Mouse (Mus musculus) liver, embryonic 14.5 days (tissue): ENCODE measurements around the gene 2210010C04Rik. TPM values are rescaled to one million over a fixed set of nuclear protein-coding genes. Genes with fewer than 3 reads are reported as not detected.

Experiments used
- ATAC-seq: fragments of 200-750 bp; cut with Nextera tagmentation; 2 replicates; pipeline ENCODE4 v1.8.0; 2017; ENCODE audit warnings: moderate number of reproducible peaks, mild to moderate bottlenecking, moderate library complexity; ENCODE audit not compliant: insufficient read depth
- DNase-seq, 3 experiments: peaks; one replicate each; pipeline ENCODE4 v3.0.0-alpha.2; 2012 to 2013; ENCODE audit warnings: low read depth in 3 of 3, low spot score in 3 of 3
- H3K27ac ChIP-seq: fragments of 300-500 bp; sonication (generic); 2 replicates; pipeline ENCODE4 v1.5.1; 2014; ENCODE audit warnings: moderate library complexity, mild to moderate bottlenecking, control low read depth, inconsistent platforms
- H3K27me3 ChIP-seq: fragments of 300-500 bp; sonication (generic); 2 replicates; pipeline ENCODE4 v1.6.1; 2014; ENCODE audit warnings: mild to moderate bottlenecking, low read length, moderate library complexity; ENCODE audit not compliant: control insufficient read depth, insufficient read depth
- H3K36me3 ChIP-seq: fragments of 300-500 bp; sonication (generic); replicated peaks from 2 replicates; pipeline ENCODE4 v1.6.1; 2014; ENCODE audit warnings: low read depth; ENCODE audit not compliant: control insufficient read depth, insufficient read depth
- H3K4me1 ChIP-seq, 2 experiments: fragments of 200-500 bp in 1 of 2; fragments of 300-500 bp in 1 of 2; sonication (generic) in 1 of 2; replicated peaks; 2 replicates each; pipeline ENCODE4 v1.6.1; 2012 to 2014; ENCODE audit warnings: antibody characterized with exemption in 1 of 2, inconsistent platforms in 1 of 2, low read length in 1 of 2; ENCODE audit not compliant: control insufficient read depth in 2 of 2, insufficient read depth in 2 of 2
- H3K4me2 ChIP-seq: fragments of 300-500 bp; sonication (generic); 2 replicates; pipeline ENCODE4 v1.6.1; 2014; ENCODE audit warnings: low read depth, mild to moderate bottlenecking, control low read depth, moderate library complexity
- H3K4me3 ChIP-seq, 2 experiments: fragments of 200-500 bp in 1 of 2; fragments of 300-500 bp in 1 of 2; sonication (generic) in 1 of 2; 2 replicates each; pipeline ENCODE4 v1.5.1; 2012 to 2014; ENCODE audit warnings: low read depth in 2 of 2, low read length in 2 of 2, mild to moderate bottlenecking in 2 of 2, control low read depth in 1 of 2, inconsistent platforms in 1 of 2, moderate library complexity in 1 of 2; ENCODE audit not compliant: insufficient read depth in 1 of 2
- H3K9ac ChIP-seq: fragments of 300-500 bp; sonication (generic); replicated peaks from 2 replicates; pipeline ENCODE4 v1.6.1; 2014; ENCODE audit warnings: mild to moderate bottlenecking, control low read depth, moderate library complexity
- H3K9me3 ChIP-seq: fragments of 300-500 bp; sonication (generic); 2 replicates; pipeline ENCODE4 v1.6.1; 2016; ENCODE audit warnings: low read length, mixed read lengths; ENCODE audit not compliant: control insufficient read depth
- CTCF ChIP-seq: IDR thresholded peaks from 2 replicates; pipeline ENCODE4 v1.5.1; 2016; ENCODE audit warnings: antibody characterized with exemption, low read depth, control low read depth
- EP300 ChIP-seq: IDR thresholded peaks from 2 replicates; pipeline ENCODE4 v1.6.1; 2016; ENCODE audit warnings: antibody characterized with exemption, low read depth
- WGBS: fragments of 180-500 bp; shearing (Covaris S2); extraction: QIAGEN DNeasy Blood & Tissue Kit; methylation state at CpG from one replicate; pipeline ENCODE4 v1.1.7; 2014; ENCODE audit not compliant: insufficient replicate concordance; 5-methylcytosine and 5-hydroxymethylcytosine counted together
- polyA plus RNA-seq, 2 experiments: library from polyadenylated mRNA; depleted of rRNA in 1 of 2; stranded (reverse) in 1 of 2; unstranded in 1 of 2; fragments of >200 nt; fragmentation: Nextera tagmentation in 1 of 2; extraction: Ambion mirVana in 1 of 2; gene quantifications; 2 replicates each; pipeline versions ENCODE4 v1.2.1 to v1.2.3; 2012 to 2014

The 2210010C04Rik gene
- not detected in 2 replicates for polyA plus RNA-seq (2012; rRNA removed)
- polyA plus RNA-seq (2014; fragmentation: Nextera tagmentation; extraction: Ambion mirVana), result not detected in 2 replicates

DNA sequence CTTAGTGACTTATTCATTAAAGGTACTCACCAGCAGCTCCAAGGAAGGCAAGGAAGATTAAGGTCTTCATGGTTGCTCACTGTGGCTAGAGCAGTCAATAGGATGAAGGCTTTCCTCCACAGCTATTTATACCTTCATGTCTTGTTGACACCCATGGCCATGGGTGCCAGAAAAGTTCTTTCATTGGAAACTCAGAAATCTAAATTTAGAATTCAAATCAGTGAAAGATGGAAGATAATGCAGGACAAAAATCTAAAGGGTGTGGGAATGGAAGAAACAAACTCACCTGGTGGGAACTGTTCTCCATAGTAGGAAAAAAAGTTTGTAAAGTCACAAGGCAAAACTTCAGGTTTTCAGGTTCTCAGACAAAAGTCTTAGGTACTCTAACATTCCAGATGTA lies at the start of gene 2210010C04Rik:
2210010C04Rik (minus strand) TSS at position 101 of the 400 bp plus-strand sequence.
- no peaks in the 10 kb centered on the region for H3K4me1 ChIP-seq
- no peaks in the 10 kb centered on the region for H3K9me3 ChIP-seq
- ATAC-seq, result no peak
- H3K27ac ChIP-seq, result no peak within 1 kb of the TSS
- no peak within 1 kb of the TSS for H3K4me2 ChIP-seq
- H3K36me3 ChIP-seq, result no peaks in the 10 kb centered on the region
- H3K9ac ChIP-seq, result no peak within 1 kb of the TSS
- no peak for DNase-seq
- no peaks in the 10 kb centered on the region for H3K27me3 ChIP-seq
- TF ChIP-seq EP300 (no peak), CTCF (no peak)
- no peak within 1 kb of the TSS for H3K4me3 ChIP-seq

DNA sequence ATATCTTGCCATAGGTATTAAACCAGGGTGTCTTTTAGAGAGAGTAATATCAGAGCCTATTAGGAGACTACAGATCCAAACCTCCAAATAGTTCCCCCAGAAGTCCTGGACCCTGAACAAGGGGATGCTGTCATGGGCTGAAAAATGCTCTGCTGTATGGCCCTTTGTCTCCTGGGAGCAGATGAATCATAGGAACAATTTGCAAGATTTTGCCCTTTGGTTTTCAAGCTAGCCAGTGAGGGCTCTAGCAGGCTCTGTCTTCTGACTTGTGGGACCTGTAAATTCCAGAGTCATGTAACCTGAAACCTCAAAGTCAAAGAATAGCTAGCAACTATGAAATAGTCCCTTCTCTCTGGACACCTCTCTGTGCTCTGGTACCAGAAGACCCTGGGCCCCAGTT lies 44.8 kb upstream of the 2210010C04Rik start:
- DNase-seq, result no peak
- Histone ChIP-seq H3K27ac (no peak overlapping the region), H3K9ac (no peak overlapping the region)

DNA sequence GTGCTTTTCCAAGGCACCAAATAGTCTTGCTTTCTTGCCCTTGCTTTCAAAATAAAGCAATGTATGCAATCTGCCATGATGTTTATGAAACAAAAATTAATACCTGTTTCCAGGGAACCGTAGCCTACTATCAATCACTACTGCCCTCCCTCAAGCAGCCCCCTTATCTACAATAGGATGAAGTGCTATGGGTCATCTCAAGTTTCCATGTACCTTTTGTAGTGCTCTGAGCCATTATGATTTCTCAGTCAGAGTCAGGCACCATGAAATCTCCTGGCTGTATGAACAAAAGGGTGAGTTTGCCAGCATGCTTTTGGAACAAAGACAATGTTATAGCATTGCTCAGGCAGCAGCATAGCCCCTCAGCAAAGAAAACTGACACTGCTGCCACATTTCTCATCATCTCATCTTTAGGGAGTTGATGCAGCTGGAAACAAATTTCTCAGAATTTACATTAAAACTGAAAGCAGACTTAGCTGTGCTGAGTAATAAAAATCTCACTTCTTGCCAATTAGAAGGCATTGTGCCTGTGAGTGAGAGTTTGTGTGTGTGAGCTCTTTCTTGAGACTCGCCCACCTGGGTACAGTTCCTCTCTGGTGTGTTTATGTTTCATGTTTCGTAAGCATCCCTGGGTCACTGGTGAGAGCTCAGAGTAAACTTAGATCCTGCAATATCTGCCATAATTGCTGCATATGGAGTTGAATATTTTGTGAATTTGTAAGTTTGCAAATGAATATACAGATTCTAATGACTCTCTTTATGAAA lies 43.4 kb upstream of the 2210010C04Rik start:
- no peak for ATAC-seq
- TF ChIP-seq CTCF (no peak), EP300 (no peak)
- Histone ChIP-seq H3K27ac (no peak overlapping the region), H3K9ac (no peak overlapping the region), H3K4me2 (no peak overlapping the region), H3K9me3 (no peaks in the 10 kb centered on the region), H3K4me1 (no peaks in the 10 kb centered on the region), H3K36me3 (no peaks in the 10 kb centered on the region), H3K4me3 (no peak overlapping the region), H3K27me3 (no peaks in the 10 kb centered on the region)
- WGBS, result 58% methylated on average over 3 of the region's 3 CpGs
- no peak for DNase-seq

More for the DNA sequence above, 44.8 kb upstream of the 2210010C04Rik start:
- Histone ChIP-seq H3K4me1 (no peaks in the 10 kb centered on the region), H3K4me3 (no peak overlapping the region), H3K9me3 (no peaks in the 10 kb centered on the region), H3K36me3 (no peaks in the 10 kb centered on the region), H3K27me3 (no peaks in the 10 kb centered on the region), H3K4me2 (no peak overlapping the region)
- no peak for ATAC-seq
- TF ChIP-seq EP300, result no peak
- no peak for TF ChIP-seq CTCF

DNA sequence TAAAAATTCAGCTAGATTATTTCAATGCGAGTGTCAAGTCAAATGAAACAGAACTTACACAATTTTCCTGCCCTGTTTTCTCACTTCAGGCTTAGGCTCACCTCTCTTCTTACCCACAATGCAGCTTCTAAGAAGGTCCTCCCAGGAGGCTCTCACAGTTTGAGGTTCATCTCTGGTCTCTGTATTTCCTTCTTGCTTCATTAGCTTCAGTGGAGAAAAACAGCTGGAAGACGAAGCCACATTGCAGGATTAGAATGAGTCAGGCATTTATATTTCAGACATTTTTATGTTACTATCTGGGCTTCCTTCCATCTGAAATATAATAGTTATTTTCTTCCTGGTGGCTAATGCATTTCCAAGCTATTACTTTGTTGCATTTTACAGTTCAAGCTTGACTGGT lies 40.4 kb upstream of the 2210010C04Rik start:
- Histone ChIP-seq H3K27me3 (no peaks in the 10 kb centered on the region), H3K4me2 (no peak overlapping the region), H3K27ac (no peak overlapping the region), H3K4me3 (no peak overlapping the region), H3K9ac (no peak overlapping the region), H3K36me3 (no peaks in the 10 kb centered on the region), H3K9me3 (no peaks in the 10 kb centered on the region), H3K4me1 (no peaks in the 10 kb centered on the region)
- 32% methylated on average over 2 of the region's 2 CpGs for WGBS
- TF ChIP-seq CTCF (no peak), EP300 (no peak)
- ATAC-seq (no peak), DNase-seq (no peak)

DNA sequence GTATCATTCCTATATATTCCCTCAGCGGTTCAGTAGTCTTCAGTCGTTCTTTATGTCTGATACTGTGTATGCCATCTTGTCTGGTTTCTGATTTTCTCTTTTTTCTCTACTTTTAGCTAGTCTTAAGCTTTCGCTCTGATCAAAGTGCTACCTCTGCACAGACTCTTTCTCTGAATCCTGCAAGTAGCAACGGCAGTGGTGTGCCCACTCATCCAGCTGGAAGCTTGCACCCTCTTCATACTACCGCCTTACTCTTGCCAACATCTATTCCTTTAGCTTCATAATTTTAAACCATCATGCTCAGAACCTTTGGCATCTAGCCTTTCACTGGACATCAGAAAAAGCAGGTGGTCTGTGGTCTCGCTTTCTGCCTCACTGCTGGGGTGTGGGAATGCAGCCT lies 28.0 kb upstream of the 2210010C04Rik start:
- no peaks in the 10 kb centered on the region for H3K27me3 ChIP-seq
- H3K4me3 ChIP-seq, result no peak overlapping the region
- no peak for ATAC-seq
- H3K27ac ChIP-seq, result no peak overlapping the region
- 69% methylated on average over 6 of the region's 6 CpGs for WGBS
- no peak overlapping the region for H3K4me2 ChIP-seq
- H3K36me3 ChIP-seq, result no peaks in the 10 kb centered on the region
- no peak for TF ChIP-seq CTCF
- no peak for TF ChIP-seq EP300
- H3K9me3 ChIP-seq, result no peaks in the 10 kb centered on the region
- no peak for DNase-seq
- no peak overlapping the region for H3K9ac ChIP-seq
- no peaks in the 10 kb centered on the region for H3K4me1 ChIP-seq
